Mouse (Mus musculus) intestine, embryonic 14.5 days (tissue): ENCODE measurements around the gene H6pd. TPM values are rescaled to one million over a fixed set of nuclear protein-coding genes. Genes with fewer than 3 reads are reported as not detected.
A peak's percentile ranks its signal among the peaks of the same experiment; 100 is the strongest.

ENCODE experiments used
- ATAC-seq: fragments of 200-750 bp; cut with Nextera tagmentation; replicated peaks from 2 replicates; pipeline ENCODE4 v1.8.0; 2017; ENCODE audit warnings: low read depth, moderate number of reproducible peaks, moderate TSS enrichment, moderate library complexity; ENCODE audit not compliant: low FRiP score, low TSS enrichment
- DNase-seq: peaks from one replicate; pipeline ENCODE4 v3.0.0-alpha.2; 2018; ENCODE audit warnings: low spot score
- H3K27ac ChIP-seq: fragments of 300-500 bp; sonication (generic); 2 replicates; pipeline ENCODE4 v1.5.1; 2014; ENCODE audit warnings: low read depth, mild to moderate bottlenecking, control low read depth
- H3K27me3 ChIP-seq: fragments of 300-500 bp; sonication (generic); replicated peaks from 2 replicates; pipeline ENCODE4 v1.6.1; 2014; ENCODE audit warnings: low read length, control low read depth; ENCODE audit not compliant: control insufficient read depth, insufficient read depth
- H3K36me3 ChIP-seq: fragments of 300-500 bp; sonication (generic); 2 replicates; pipeline ENCODE4 v1.6.1; 2014; ENCODE audit warnings: low read length, control low read depth; ENCODE audit not compliant: control insufficient read depth, insufficient read depth
- H3K4me1 ChIP-seq: fragments of 300-500 bp; sonication (generic); replicated peaks from 2 replicates; pipeline ENCODE4 v1.6.1; 2014; ENCODE audit warnings: low read length, control low read depth, mixed read lengths; ENCODE audit not compliant: control insufficient read depth, insufficient read depth
- H3K4me2 ChIP-seq: fragments of 300-500 bp; sonication (generic); 2 replicates; pipeline ENCODE4 v1.6.1; 2014; ENCODE audit warnings: low read length
- H3K4me3 ChIP-seq: fragments of 300-500 bp; sonication (generic); 2 replicates; pipeline ENCODE4 v1.5.1; 2014; ENCODE audit warnings: low read depth, low read length, control low read depth, mixed read lengths
- H3K9ac ChIP-seq: fragments of 300-500 bp; sonication (generic); 2 replicates; pipeline ENCODE4 v1.6.1; 2014; ENCODE audit warnings: mild to moderate bottlenecking, low read length
- H3K9me3 ChIP-seq: fragments of 300-500 bp; sonication (generic); 2 replicates; pipeline ENCODE4 v1.6.1; 2016; ENCODE audit warnings: low read length, control low read depth; ENCODE audit not compliant: control insufficient read depth
- WGBS: fragments of 180-500 bp; shearing (Covaris S2); extraction: QIAGEN DNeasy Blood & Tissue Kit; methylation state at CpG from one replicate; pipeline ENCODE4 v1.1.7; 2014; 5-methylcytosine and 5-hydroxymethylcytosine counted together
- polyA plus RNA-seq: library from polyadenylated mRNA; unstranded; fragments of >200 nt; fragmentation: Nextera tagmentation; extraction: Ambion mirVana; gene quantifications from 2 replicates; pipeline ENCODE4 v1.2.1, GENCODE M21; 2014

Gene H6pd
- polyA plus RNA-seq, result 11.9 and 14.0 TPM in 2 replicates

GRCm38 (mm10) chr4:150008853-150009586 lies at the start of gene H6pd:
Gene H6pd (minus strand): TSS chr4:150009023.
- peak within 1 kb of the TSS; percentile 72 for H3K4me3 ChIP-seq
- H3K27ac ChIP-seq, result peak within 1 kb of the TSS; percentile 96
- peak within 1 kb of the TSS; percentile 75 for H3K4me2 ChIP-seq
- H3K27me3 ChIP-seq, result no peaks in the 10 kb centered on the region
- DNase-seq (peak; percentile 95), ATAC-seq (peak; percentile 89)
- peak within 1 kb of the TSS; percentile 90 for H3K9ac ChIP-seq
- H3K4me1 ChIP-seq, result peaks cover 21% of the 10 kb centered on the region
- no peaks in the 10 kb centered on the region for H3K9me3 ChIP-seq
- 3% methylated on average over 50 of the region's 52 CpGs for WGBS
- H3K36me3 ChIP-seq, result no peaks in the 10 kb centered on the region

- ATAC-seq (no peak), DNase-seq (no peak)
- Histone ChIP-seq H3K36me3 (no peaks in the 10 kb centered on the region), H3K9me3 (no peaks in the 10 kb centered on the region), H3K4me3 (no peak overlapping the region), H3K9ac (no peak overlapping the region), H3K27ac (no peak overlapping the region), H3K27me3 (no peaks in the 10 kb centered on the region), H3K4me1 (peaks cover 14% of the 10 kb centered on the region), H3K4me2 (no peak overlapping the region)
- 94% methylated on average over 12 of the region's 12 CpGs for WGBS
Observed at GRCm38 (mm10) chr4:150057722-150058121, 48.9 kb upstream of the H6pd start.

- H3K27me3 ChIP-seq, result no peaks in the 10 kb centered on the region; the same call in 1 of the 2 replicates
- no peak overlapping the region for H3K4me2 ChIP-seq
- H3K4me3 ChIP-seq, result no peak overlapping the region
- no peaks in the 10 kb centered on the region for H3K36me3 ChIP-seq
- H3K4me1 ChIP-seq, result peaks cover 14% of the 10 kb centered on the region
- no peak for ATAC-seq
- no peaks in the 10 kb centered on the region for H3K9me3 ChIP-seq
- no peak overlapping the region for H3K9ac ChIP-seq
- H3K27ac ChIP-seq, result no peak overlapping the region
- WGBS, result 76% methylated on average over 7 of the region's 7 CpGs
- DNase-seq, result no peak
Observed at GRCm38 (mm10) chr4:150056171-150056570, 47.3 kb upstream of the H6pd start.

- Histone ChIP-seq H3K27me3 (peaks cover 21% of the 10 kb centered on the region), H3K4me2 (no peak overlapping the region), H3K36me3 (no peaks in the 10 kb centered on the region), H3K27ac (no peak overlapping the region), H3K4me1 (peaks cover 9% of the 10 kb centered on the region), H3K9me3 (no peaks in the 10 kb centered on the region), H3K4me3 (no peak overlapping the region), H3K9ac (no peak overlapping the region)
- 90% methylated on average over 3 of the region's 3 CpGs for WGBS
- DNase-seq (no peak), ATAC-seq (no peak)
Observed at GRCm38 (mm10) chr4:150052380-150052779, 43.6 kb upstream of the H6pd start.

GRCm38 (mm10) chr4:150051514-150051913 lies 42.7 kb upstream of the H6pd start:
- H3K27me3 ChIP-seq, result peaks cover 23% of the 10 kb centered on the region
- H3K4me1 ChIP-seq, result peaks cover 9% of the 10 kb centered on the region
- no peak overlapping the region for H3K4me2 ChIP-seq
- H3K36me3 ChIP-seq, result no peaks in the 10 kb centered on the region
- 66% methylated on average over 8 of the region's 8 CpGs for WGBS
- DNase-seq (no peak), ATAC-seq (no peak)
- no peaks in the 10 kb centered on the region for H3K9me3 ChIP-seq
- H3K9ac ChIP-seq, result no peak overlapping the region
- H3K27ac ChIP-seq, result no peak overlapping the region
- no peak overlapping the region for H3K4me3 ChIP-seq

- Histone ChIP-seq H3K36me3 (no peaks in the 10 kb centered on the region), H3K4me1 (peaks cover 9% of the 10 kb centered on the region), H3K4me2 (peak overlapping the region; percentile 97; the same call in 1 of the 2 replicates), H3K27me3 (peaks cover 23% of the 10 kb centered on the region), H3K4me3 (no peak overlapping the region), H3K9ac (no peak overlapping the region), H3K27ac (no peak overlapping the region), H3K9me3 (no peaks in the 10 kb centered on the region)
- no peak for DNase-seq
- no peak for ATAC-seq
- WGBS, result 25% methylated on average over 13 of the region's 13 CpGs
Observed at GRCm38 (mm10) chr4:150049564-150050226, 40.9 kb upstream of the H6pd start.

GRCm38 (mm10) chr4:150049157-150049513 lies 40.3 kb upstream of the H6pd start:
- ATAC-seq (0 out of 2 replicates have a peak, but pooled peaks have one; percentile 19), DNase-seq (no peak)
- 0 out of 2 replicates have a peak overlapping the region, but pooled peaks have one; percentile 29 for H3K9ac ChIP-seq
- peak overlapping the region; percentile 50 for H3K4me3 ChIP-seq
- no peaks in the 10 kb centered on the region for H3K9me3 ChIP-seq
- H3K4me2 ChIP-seq, result peak overlapping the region; percentile 97
- WGBS, result 21% methylated on average over 15 of the region's 15 CpGs
- no peaks in the 10 kb centered on the region for H3K36me3 ChIP-seq
- no peak overlapping the region for H3K27ac ChIP-seq
- H3K4me1 ChIP-seq, result peaks cover 9% of the 10 kb centered on the region
- H3K27me3 ChIP-seq, result peaks cover 23% of the 10 kb centered on the region

- Histone ChIP-seq H3K4me2 (peak overlapping the region; percentile 97), H3K36me3 (no peaks in the 10 kb centered on the region), H3K27ac (no peak overlapping the region), H3K27me3 (peaks cover 23% of the 10 kb centered on the region), H3K4me1 (peaks cover 9% of the 10 kb centered on the region), H3K9ac (peak overlapping the region; percentile 51), H3K9me3 (no peaks in the 10 kb centered on the region), H3K4me3 (peak overlapping the region; percentile 50)
- DNase-seq, result peak; percentile 73
- under 1% methylated on average over 49 of the region's 49 CpGs for WGBS
- 0 out of 2 replicates have a peak, but pooled peaks have one; percentile 30 for ATAC-seq
Observed at GRCm38 (mm10) chr4:150048478-150049156, 39.8 kb upstream of the H6pd start.
